34 mouse cellular contexts compared by ENCODE assay signal in genomic region chr16:95365214-95365613, GRCm38 (mm10).
DNase-seq lines count a peak whose midpoint lies in the region; ATAC-seq lines count a peak whose summit lies in the region.
"Had no signal": no experiment of that assay in that cellular context is flagged by ENCODE, and none has a peak within 500 bp of the region (broad histone marks: within the 10 kb centered on the region; RNA-seq: fewer than 3 reads in every experiment).

No protein-coding gene starts in this region.

- H3K27me3 ChIP-seq in limb, embryonic 11.5 days (ENCODE audit: control insufficient read depth, insufficient read depth, low read length) = no peaks in the 10 kb centered on the region
- H3K27me3 ChIP-seq in limb, embryonic 10.5 days (ENCODE audit: low read depth, poor library complexity, severe bottlenecking) = no peaks in the 10 kb centered on the region
- H3K27me3 ChIP-seq: hindbrain, embryonic 12.5 days; intestine, embryonic 15.5 days; midbrain, embryonic 12.5 days; neural tube, embryonic 12.5 days had no signal

- no peaks in the 10 kb centered on the region for H3K9me3 ChIP-seq in limb, embryonic 11.5 days (ENCODE audit: control insufficient read depth, low read length)
- no peaks in the 10 kb centered on the region for H3K9me3 ChIP-seq in limb, embryonic 10.5 days (replicated peaks)
- H3K9me3 ChIP-seq: forebrain, embryonic 12.5 days; G1E; hindbrain, embryonic 12.5 days; intestine, embryonic 15.5 days; megakaryocyte, embryonic 14.5 days; midbrain, embryonic 12.5 days; neural tube, embryonic 12.5 days had no signal

- H3K4me2 ChIP-seq in limb, embryonic 11.5 days (ENCODE audit: low read depth, severe bottlenecking) = no peak overlapping the region
- H3K4me2 ChIP-seq: forebrain, embryonic 12.5 days; heart, embryonic 11.5 days; hindbrain, embryonic 12.5 days; intestine, embryonic 15.5 days; midbrain, embryonic 12.5 days; neural tube, embryonic 12.5 days had no signal

- DNase-seq in cerebellum, adult 18-20 months = peak; percentile 12 to 15
- DNase-seq in cerebellum, adult 11 months = no peak
- peak; percentile 19 for DNase-seq in kidney, adult 11 months
- DNase-seq in kidney, adult 8-10 months = no peak
- no peak for DNase-seq in limb, embryonic 11.5 days (ENCODE audit: low spot score)
- no peak for DNase-seq in limb, embryonic 10.5 days (ENCODE audit: low spot score)
- peak; percentile 11 for DNase-seq in brain, adult 2 months (ENCODE audit: low read depth, low spot score)
- DNase-seq in adrenal gland, adult 18-20 months (ENCODE audit: low spot score in 2 of 2) = no peak
- DNase-seq: adrenal gland, postnatal 14 days; cerebellum, adult 8-10 months; embryo, embryonic 11 days; forebrain, postnatal 0 days; heart, adult 11 months; heart, postnatal 36 days; layer of hippocampus, postnatal 36 days; left cerebral cortex, postnatal 4 days; liver; lung, adult 2 months; right cerebral cortex, adult 18-20 months; spleen, adult 18-20 months; thymus, adult 2 months; thymus, postnatal 36 days had no signal

- H3K4me1 ChIP-seq in limb, embryonic 11.5 days (ENCODE audit: control insufficient read depth, insufficient read depth, low read length) = no peaks in the 10 kb centered on the region
- 0 out of 2 replicates have a peak, but pooled peaks cover 3% of the 10 kb centered on the region for H3K4me1 ChIP-seq in limb, embryonic 10.5 days
- H3K4me1 ChIP-seq: forebrain, embryonic 12.5 days; neural tube, embryonic 12.5 days had no signal

- no peaks in the 10 kb centered on the region for H3K36me3 ChIP-seq in limb, embryonic 11.5 days (ENCODE audit: control insufficient read depth, insufficient read depth, low read length)
- H3K36me3 ChIP-seq in limb, embryonic 10.5 days = peaks cover 8% of the 10 kb centered on the region; the same call in 1 of the 2 replicates
- H3K36me3 ChIP-seq: forebrain, embryonic 12.5 days; hindbrain, embryonic 12.5 days; intestine, embryonic 15.5 days; midbrain, embryonic 12.5 days; neural tube, embryonic 12.5 days had no signal

- no peak for ATAC-seq in limb, embryonic 11.5 days (ENCODE audit: insufficient number of reproducible peaks, low FRiP score, low TSS enrichment, low read depth)
- ATAC-seq: forebrain, postnatal 0 days; hindbrain, postnatal 0 days; Patski had no signal

- no peak overlapping the region for H3K27ac ChIP-seq in limb, embryonic 11.5 days (replicated peaks; ENCODE audit: low read depth, low read length)
- H3K27ac ChIP-seq in limb, embryonic 10.5 days = no peak overlapping the region
- H3K27ac ChIP-seq: forebrain, embryonic 12.5 days; hindbrain, embryonic 12.5 days; hindbrain, postnatal 0 days; liver, embryonic 14.5 days; midbrain, embryonic 12.5 days; neural tube, embryonic 12.5 days had no signal

- H3K9ac ChIP-seq in limb, embryonic 11.5 days (ENCODE audit: low read length) = 0 out of 2 replicates have a peak overlapping the region, but pooled peaks have one; percentile 7
- H3K9ac ChIP-seq: forebrain, embryonic 12.5 days; forebrain, postnatal 0 days; hindbrain, embryonic 12.5 days; intestine, embryonic 15.5 days; liver, embryonic 14.5 days; midbrain, embryonic 12.5 days; neural tube, embryonic 12.5 days had no signal

- H3K4me3 ChIP-seq in limb, embryonic 11.5 days (ENCODE audit: low read depth, low read length) = no peak overlapping the region
- H3K4me3 ChIP-seq in limb, embryonic 10.5 days = no peak overlapping the region
- H3K4me3 ChIP-seq: forebrain, embryonic 12.5 days; hindbrain, embryonic 12.5 days; intestine, embryonic 15.5 days; megakaryocyte, embryonic 14.5 days; midbrain, embryonic 12.5 days; myocyte; neural tube, embryonic 12.5 days had no signal

- WGBS in limb, embryonic 11.5 days = 90% methylated on average over 5 of the region's 5 CpGs
- WGBS in limb, embryonic 10.5 days = 91% methylated on average over 5 of the region's 5 CpGs

Comparison
In these comparisons a context has a peak if more than half of its experiments do, and no peak if none do; other contexts are left out.
1. DNase-seq: peak in cerebellum, adult 18-20 months (2 of 2), kidney, adult 11 months (single experiment) and brain, adult 2 months (single experiment); none in cerebellum, adult 11 months (single experiment), kidney, adult 8-10 months (0 of 2), limb, embryonic 11.5 days (single experiment), limb, embryonic 10.5 days (single experiment) and adrenal gland, adult 18-20 months (0 of 2).